Mouse (Mus musculus) lung, embryonic 16.5 days (tissue): ENCODE data around the gene Mink1. TPM values are rescaled to one million over a fixed set of nuclear protein-coding genes. Genes with fewer than 3 reads are reported as not detected.

Experiments
- ATAC-seq: fragments of 200-750 bp; cut with Nextera tagmentation; 2 replicates; pipeline ENCODE4 v1.8.0; 2017; ENCODE audit warnings: low read depth, mild to moderate bottlenecking, moderate library complexity
- H3K27ac ChIP-seq: fragments of 300-500 bp; sonication (generic); 2 replicates; pipeline ENCODE4 v1.5.1; 2014; ENCODE audit warnings: mild to moderate bottlenecking, control low read depth, low read length
- H3K27me3 ChIP-seq: fragments of 300-500 bp; sonication (generic); 2 replicates; pipeline ENCODE4 v1.6.1; 2014; ENCODE audit warnings: low read depth, low read length, mixed read lengths; ENCODE audit not compliant: control insufficient read depth, insufficient read depth
- H3K36me3 ChIP-seq: fragments of 300-500 bp; sonication (generic); 2 replicates; pipeline ENCODE4 v1.6.1; 2014; ENCODE audit warnings: low read length; ENCODE audit not compliant: control insufficient read depth, insufficient read depth
- H3K4me1 ChIP-seq: fragments of 300-500 bp; sonication (generic); replicated peaks from 2 replicates; pipeline ENCODE4 v1.6.1; 2014; ENCODE audit warnings: low read length, mixed read lengths; ENCODE audit not compliant: control insufficient read depth, insufficient read depth
- H3K4me2 ChIP-seq: fragments of 300-500 bp; sonication (generic); 2 replicates; pipeline ENCODE4 v1.6.1; 2014; ENCODE audit warnings: low read depth, low read length, control low read depth
- H3K4me3 ChIP-seq: fragments of 300-500 bp; sonication (generic); 2 replicates; pipeline ENCODE4 v1.5.1; 2014; ENCODE audit warnings: mild to moderate bottlenecking, low read length, control low read depth
- H3K9ac ChIP-seq: fragments of 300-500 bp; sonication (generic); 2 replicates; pipeline ENCODE4 v1.6.1; 2014; ENCODE audit warnings: low read length, control low read depth
- H3K9me3 ChIP-seq: fragments of 300-500 bp; sonication (generic); 2 replicates; pipeline ENCODE4 v1.6.1; 2016; ENCODE audit warnings: low read length; ENCODE audit not compliant: control insufficient read depth
- WGBS: fragments of 180-500 bp; shearing (Covaris S2); extraction: QIAGEN DNeasy Blood & Tissue Kit; methylation state at CpG from one replicate; pipeline ENCODE4 v1.1.7; 2014; 5-methylcytosine and 5-hydroxymethylcytosine counted together
- polyA plus RNA-seq: library from polyadenylated mRNA; unstranded; fragments of >200 nt; fragmentation: Nextera tagmentation; extraction: Ambion mirVana; gene quantifications from 2 replicates; pipeline ENCODE4 v1.2.1, GENCODE M21; 2015

The Mink1 gene
- polyA plus RNA-seq, 1 experiment from 2014 or later: 10.3 TPM

GRCm38 (mm10) chr11:70663957-70664356 is 101.3 kb downstream of the Mink1 start:
- peaks cover 29% of the 10 kb centered on the region for H3K36me3 ChIP-seq
- H3K4me3 ChIP-seq: no peak overlapping the region
- H3K9me3 ChIP-seq: no peaks in the 10 kb centered on the region
- no peak overlapping the region for H3K9ac ChIP-seq
- H3K4me2 ChIP-seq: no peak overlapping the region
- no peak for ATAC-seq
- WGBS: 90% methylated on average over 6 of the region's 6 CpGs
- H3K4me1 ChIP-seq: peaks cover 10% of the 10 kb centered on the region
- no peaks in the 10 kb centered on the region for H3K27me3 ChIP-seq
- H3K27ac ChIP-seq: no peak overlapping the region

Other genes with a start within 250 kb of the Mink1 start
- gene Alox12e, start 240.3 kb upstream of the Mink1 start, polyA plus RNA-seq: 0.35 and 1.1 TPM in 2 replicates
- 0.70 and 0.72 TPM in 2 replicates for gene Alox15, start 210.8 kb upstream of the Mink1 start, polyA plus RNA-seq
- gene Pelp1, start 152.8 kb upstream of the Mink1 start, polyA plus RNA-seq: 36.3 and 37.3 TPM in 2 replicates
- gene Arrb2, start 130.2 kb upstream of the Mink1 start, polyA plus RNA-seq: 14.1 and 15.0 TPM in 2 replicates
- gene Med11, start 111.0 kb upstream of the Mink1 start, polyA plus RNA-seq: 39.8 and 43.7 TPM in 2 replicates
- 0.48 and 1.0 TPM in 2 replicates for gene Zmynd15, start 103.4 kb upstream of the Mink1 start, polyA plus RNA-seq
- gene Cxcl16, start 102.9 kb upstream of the Mink1 start, polyA plus RNA-seq: 7.5 and 8.3 TPM in 2 replicates
- gene Tm4sf5, start 57.6 kb upstream of the Mink1 start, polyA plus RNA-seq: 1.9 and 2.0 TPM in 2 replicates
- 0.34 and 0.72 TPM in 2 replicates for gene Vmo1, start 48.3 kb upstream of the Mink1 start, polyA plus RNA-seq
- gene Gltpd2, start 43.7 kb upstream of the Mink1 start, polyA plus RNA-seq: 0.54 and 0.73 TPM in 2 replicates
- gene Psmb6, start 37.5 kb upstream of the Mink1 start, polyA plus RNA-seq: 711 and 738 TPM in 2 replicates
- not detected in 2 replicates for gene Gm40193, start 29.9 kb upstream of the Mink1 start, polyA plus RNA-seq
- 12.5 and 13.1 TPM in 2 replicates for gene Pld2, start 22.8 kb upstream of the Mink1 start, polyA plus RNA-seq
- not detected in 2 replicates for gene 4930544D05Rik, start 53.0 kb downstream of the Mink1 start, polyA plus RNA-seq
- gene Chrne, start 56.3 kb downstream of the Mink1 start, polyA plus RNA-seq: 0.33 TPM in 1 of 2 replicates, not detected in the other
- 0.35 and 0.50 TPM in 2 replicates for gene Gp1ba, start 76.2 kb downstream of the Mink1 start, polyA plus RNA-seq
- 129 and 134 TPM in 2 replicates for gene Rnf167, start 84.4 kb downstream of the Mink1 start, polyA plus RNA-seq
- gene Slc25a11, start 84.6 kb downstream of the Mink1 start, polyA plus RNA-seq: 156 and 171 TPM in 2 replicates
- 1,825 and 2,189 TPM in 2 replicates for gene Pfn1, start 91.8 kb downstream of the Mink1 start, polyA plus RNA-seq
- gene Eno3, start 94.3 kb downstream of the Mink1 start, polyA plus RNA-seq: 37.9 and 56.8 TPM in 2 replicates
- 159 and 172 TPM in 2 replicates for gene Spag7, start 106.5 kb downstream of the Mink1 start, polyA plus RNA-seq
- 14.8 and 15.6 TPM in 2 replicates for gene Camta2, start 125.2 kb downstream of the Mink1 start, polyA plus RNA-seq
- gene Inca1, start 137.3 kb downstream of the Mink1 start, polyA plus RNA-seq: 1.5 and 1.9 TPM in 2 replicates
- gene Kif1c, start 137.7 kb downstream of the Mink1 start, polyA plus RNA-seq: 3.2 and 3.4 TPM in 2 replicates
- gene Zfp3, start 201.3 kb downstream of the Mink1 start, polyA plus RNA-seq: 4.9 and 5.7 TPM in 2 replicates
- gene Scimp, start 249.7 kb downstream of the Mink1 start, polyA plus RNA-seq: 0.20 and 0.35 TPM in 2 replicates